Mouse (Mus musculus) left cerebral cortex, postnatal 4 days (tissue): ENCODE results near the gene Cdh24. TPM values are rescaled to one million over a fixed set of nuclear protein-coding genes. Genes with fewer than 3 reads are reported as not detected.
A peak's percentile ranks its signal among the peaks of the same experiment; 100 is the strongest.
"Not testable (repeated sequence)": the region's sequence is repeated elsewhere in the genome, so short reads cannot be mapped to it uniquely, and the experiment has no call there.

Experiments used
- DNase-seq: peaks from one replicate; pipeline ENCODE4 v3.0.0-alpha.2; 2022
- intact Hi-C: fragments of 180-260 bp; cut with DNase I; formaldehyde crosslinking; loops from one replicate; pipeline ENCODE4 v1.15.1; 2025
- total RNA-seq, 2 experiments: library from RNA; stranded (reverse); gene quantifications; 2 replicates each; pipeline ENCODE4 v1.2.3; 2021

Gene Cdh24
- total RNA-seq, 2 experiments from 2014 or later: 17.2 to 20.7 TPM

DNA sequence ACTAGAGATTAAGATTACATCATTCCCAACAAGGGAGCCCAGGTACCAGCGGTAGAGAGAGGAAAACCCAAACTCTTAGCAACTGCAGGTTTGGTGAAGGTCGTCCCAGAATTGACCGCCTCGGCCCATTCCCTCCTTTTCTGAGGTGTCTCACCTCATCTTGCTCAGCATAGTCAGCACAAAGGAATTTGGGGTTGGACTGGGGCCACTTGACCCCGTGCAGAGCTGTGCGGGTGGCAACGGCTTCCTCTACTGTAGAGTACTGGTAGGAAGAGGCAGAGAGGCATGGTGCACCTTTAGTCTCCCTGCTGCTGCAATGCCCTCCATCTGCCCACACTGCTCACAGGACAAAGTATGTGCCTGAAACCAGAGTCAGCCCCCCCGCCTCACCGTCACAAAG lies 3.1 kb upstream of the Cdh24 start:
- DNase-seq: no peak
- intact Hi-C loops: loop anchor here (5.0 to 10.0 kb wide), 4 partner anchors 77 to 582 kb away; partner anchors contain the start of gene Slc7a7

DNA sequence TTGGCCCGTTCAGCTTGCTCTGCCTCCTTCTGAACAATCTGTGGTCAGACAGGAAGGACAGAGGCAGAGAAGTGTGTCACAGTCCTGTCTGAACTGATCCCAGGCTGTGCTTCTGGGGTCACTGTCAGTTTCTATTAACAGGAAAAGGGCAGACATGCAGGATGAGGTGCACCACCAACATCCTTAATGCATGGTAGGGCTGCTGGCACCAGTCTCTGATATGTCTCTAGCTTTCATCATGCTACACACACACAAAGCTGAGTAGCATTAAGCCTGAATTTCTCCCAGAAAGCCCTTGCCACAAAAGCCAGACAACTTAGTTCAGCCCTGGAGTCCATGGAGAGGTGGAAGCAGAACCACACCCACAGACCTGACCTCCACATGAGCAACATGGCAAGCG lies 1.8 kb upstream of the Cdh24 start:
- DNase-seq: no peak
- intact Hi-C loops: loop anchor here (5.0 to 10.0 kb wide), 4 partner anchors 76 to 581 kb away; partner anchors contain the start of gene Slc7a7

DNA sequence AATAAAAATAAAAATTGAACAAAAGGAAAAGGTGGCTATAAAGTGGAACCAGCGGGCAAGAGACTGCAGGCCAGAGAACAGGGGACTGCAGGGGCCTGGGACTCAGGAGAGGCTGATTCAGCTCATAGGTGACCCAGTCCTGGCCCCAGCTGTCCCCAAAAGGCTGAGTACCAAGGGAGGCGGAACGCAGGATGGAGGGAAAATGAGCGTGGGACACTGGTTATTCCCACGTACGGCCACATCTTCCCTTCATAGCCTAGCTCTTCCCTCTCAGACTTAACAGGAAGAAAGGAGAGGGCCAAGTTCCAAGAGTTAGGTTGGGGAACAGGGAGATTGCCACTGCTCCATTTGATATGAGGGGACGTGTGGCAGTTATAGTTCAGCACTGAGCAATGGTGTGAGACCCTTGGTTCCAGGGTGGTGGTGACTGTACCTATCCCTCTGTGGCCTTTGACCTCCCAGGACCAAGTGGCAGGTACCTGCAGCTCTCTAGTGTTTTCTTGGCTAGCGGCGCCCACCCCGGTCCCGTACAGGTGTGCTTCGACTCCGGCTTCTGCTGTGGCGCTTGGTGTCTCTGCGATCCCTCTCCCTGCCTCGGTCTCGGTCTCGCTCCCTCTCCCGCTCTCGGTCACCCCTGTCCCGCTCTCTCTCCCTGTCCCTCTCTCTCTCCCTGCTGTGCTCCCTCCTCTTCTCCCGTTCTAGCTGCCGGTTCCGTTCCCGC lies 1.2 kb upstream of the Cdh24 start:
- intact Hi-C loops: loop anchor here (5.0 to 10.0 kb wide), 4 partner anchors 75 to 580 kb away; partner anchors contain the start of gene Slc7a7
- DNase-seq: no peak

DNA sequence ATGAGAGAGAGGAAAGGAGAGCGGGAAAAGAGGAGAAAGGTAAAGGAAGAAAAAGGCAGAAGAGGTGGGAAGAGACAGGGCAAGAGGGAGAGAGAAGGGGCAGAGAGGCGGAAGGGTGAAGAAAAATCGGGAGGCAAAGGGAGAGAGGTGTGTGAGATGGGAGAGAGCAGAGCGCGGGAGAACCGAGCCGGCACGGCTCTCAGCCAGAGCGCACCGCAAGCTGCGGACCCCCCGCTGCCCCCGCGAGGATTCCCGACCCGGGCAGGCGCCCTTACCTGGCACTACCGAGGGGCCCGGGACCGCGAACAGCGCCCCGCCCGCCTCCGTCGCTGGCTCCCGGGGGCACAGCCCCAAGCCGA lies 239 bp downstream of the Cdh24 start, which contains the start of gene Gm17606:
Gm17606 (plus strand) TSS at position 7 of the 359 bp plus-strand sequence.
- no peak for DNase-seq
- intact Hi-C loops: loop anchor here (5.0 to 10.0 kb wide), 4 partner anchors 74 to 579 kb away; partner anchors contain the start of gene Slc7a7

DNA sequence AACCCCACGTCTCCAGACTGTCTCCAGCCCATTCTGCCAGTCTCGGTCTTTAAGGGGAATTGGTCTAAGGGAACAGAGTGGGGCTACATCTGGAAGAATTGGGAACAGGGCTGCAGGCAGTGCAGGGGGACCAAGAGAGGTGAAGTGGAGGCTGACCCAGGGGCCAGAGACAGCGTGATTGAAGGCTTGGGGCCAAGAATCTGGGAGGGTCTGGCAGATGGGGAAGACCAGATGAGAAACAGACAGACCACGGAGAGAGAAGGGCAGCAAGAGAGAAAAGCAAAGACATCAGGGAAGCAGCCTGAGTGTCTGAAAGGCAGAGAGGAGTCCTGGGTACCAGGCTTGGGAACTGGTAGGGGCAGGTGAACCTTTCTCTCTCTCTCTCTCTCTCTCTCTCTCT lies 1.0 kb downstream of the Cdh24 start:
- intact Hi-C loops: loop anchor here (5.0 to 10.0 kb wide), 4 partner anchors 73 to 578 kb away; partner anchors contain the start of gene Slc7a7
- peak; percentile 42 for DNase-seq

DNA sequence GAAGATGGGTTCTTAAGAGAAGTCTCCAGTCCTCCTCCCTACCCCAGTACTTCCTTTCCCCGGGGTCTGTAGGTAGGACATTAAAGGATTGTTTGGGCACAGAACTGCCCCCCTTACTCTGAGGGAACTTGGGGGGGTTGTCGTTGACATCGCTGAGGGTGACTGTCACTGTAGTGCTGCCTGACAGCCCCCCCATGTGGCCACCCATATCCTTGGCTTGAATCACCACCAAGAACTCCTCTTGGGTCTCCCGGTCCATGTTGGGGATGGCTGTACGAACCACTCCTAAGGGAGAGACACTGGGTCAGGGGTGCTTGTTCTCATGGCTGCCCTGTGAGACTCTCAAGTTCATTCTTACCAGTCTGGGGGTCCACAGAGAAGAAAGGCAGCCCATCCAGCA lies 3.0 kb downstream of the Cdh24 start:
- intact Hi-C loops: no loop called here
- no peak for DNase-seq

DNA sequence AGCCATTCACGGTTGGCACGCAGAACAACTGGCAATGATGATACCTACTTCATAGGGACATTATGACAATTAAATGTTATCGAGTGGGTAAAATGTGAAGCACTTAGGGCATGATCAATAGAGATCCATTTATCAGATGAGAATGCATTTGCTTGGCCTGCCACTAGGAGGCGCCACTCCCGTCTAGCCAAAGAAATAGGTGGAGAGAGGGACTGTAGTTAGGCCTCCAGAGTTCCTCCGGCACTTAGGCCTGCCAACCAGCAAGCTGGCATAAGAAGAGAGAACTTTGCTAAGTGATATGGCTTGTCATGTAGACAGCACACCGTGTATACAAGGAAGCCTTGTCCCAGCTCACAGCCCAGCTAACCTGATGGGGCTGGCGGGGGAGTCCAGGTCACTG lies 4.2 kb downstream of the Cdh24 start:
- intact Hi-C loops: no loop called here

DNA sequence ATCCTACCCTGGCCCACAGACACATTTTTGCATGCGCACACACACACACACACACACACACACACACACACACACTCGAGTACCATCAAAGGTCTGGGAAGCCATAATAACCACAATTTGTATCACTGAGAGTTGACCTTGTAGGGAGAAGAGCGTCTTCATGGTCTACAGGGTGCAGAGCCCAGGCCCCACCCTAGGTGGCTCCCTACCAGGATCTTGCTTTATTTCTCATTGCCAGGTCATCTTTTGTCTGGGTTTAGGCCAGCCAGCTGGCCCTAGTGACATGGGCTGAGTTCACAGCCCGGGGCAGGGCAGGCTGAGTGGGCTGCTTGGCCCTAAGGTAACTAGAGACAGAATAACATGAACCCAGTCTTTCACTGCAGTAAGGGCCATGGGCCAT lies 7.0 kb downstream of the Cdh24 start:
- DNase-seq: no peak
- intact Hi-C loops: no loop called here

More for the DNA sequence above, 4.2 kb downstream of the Cdh24 start:
- DNase-seq: peak; percentile 62

DNA sequence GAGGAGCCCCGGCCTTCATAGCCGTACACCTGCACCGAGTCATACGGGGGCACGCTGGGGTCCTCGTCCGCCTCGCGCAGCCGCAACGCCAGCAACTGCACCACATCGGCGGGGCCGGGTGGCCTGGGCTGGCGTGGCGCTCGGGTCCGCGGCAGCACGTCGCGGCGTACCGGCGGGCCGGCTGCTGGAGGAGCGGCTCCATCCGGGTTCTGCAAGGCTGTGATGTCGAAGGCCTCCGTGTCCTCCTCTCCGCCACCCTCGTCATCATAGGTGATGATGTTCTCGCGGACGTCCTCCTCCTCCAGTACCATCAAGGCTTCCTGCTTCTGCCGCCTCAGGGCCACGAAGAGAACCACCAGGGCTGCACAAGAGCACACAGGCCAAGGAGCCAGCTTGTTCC lies 8.9 kb downstream of the Cdh24 start:
- DNase-seq: no peak
- intact Hi-C loops: no loop called here

DNA sequence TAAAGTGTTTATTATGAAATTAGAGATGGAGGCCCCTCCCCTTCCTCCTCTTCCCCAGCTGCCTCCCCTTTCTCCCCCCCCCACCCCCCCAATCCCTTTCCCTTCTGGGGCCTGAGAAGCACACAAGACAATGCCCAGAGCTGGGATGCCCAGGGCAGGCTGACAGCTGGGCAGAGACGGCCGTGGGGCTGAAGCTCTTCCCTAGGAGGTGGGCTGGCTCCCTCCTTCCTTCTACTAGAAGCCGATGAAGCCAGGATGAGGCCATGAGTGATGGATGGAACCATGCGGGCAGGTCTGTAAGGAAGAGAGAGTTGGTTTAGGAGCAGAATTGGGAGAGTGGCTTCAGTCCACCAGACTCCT lies 9.9 kb downstream of the Cdh24 start:
- intact Hi-C loops: no loop called here
- no peak for DNase-seq

DNA sequence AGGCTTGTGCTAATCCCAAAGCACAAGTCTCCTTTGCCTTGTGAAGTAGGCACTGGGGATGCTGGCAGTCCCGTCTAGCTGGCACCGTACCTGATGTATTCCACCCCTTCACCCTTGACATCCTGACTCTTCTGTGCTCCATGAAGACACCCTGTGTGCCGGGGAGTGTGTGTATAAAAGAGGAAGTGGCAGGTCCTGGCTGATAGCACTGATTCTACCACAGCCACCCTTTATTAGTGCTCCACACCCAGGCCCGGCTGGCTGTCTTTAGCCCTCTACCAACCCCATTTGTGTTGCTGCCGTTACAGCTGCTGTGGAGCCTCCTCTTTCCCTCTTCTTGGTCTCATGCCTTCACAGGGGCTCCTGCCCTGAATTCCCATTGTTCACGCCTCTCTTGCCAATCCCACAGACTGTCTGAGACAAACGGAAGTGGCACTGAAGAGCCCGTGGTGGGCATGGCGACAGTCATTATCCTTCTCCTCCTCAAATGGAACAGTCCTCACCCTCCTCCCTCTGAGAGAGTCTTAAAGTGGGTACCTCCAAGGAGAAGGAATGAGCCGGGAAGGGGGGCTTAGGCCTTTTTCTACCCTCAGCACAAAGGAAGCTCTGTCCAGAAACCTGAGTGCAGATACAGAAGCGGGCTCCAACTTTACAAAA lies 10.5 kb downstream of the Cdh24 start:
- DNase-seq: no peak

DNA sequence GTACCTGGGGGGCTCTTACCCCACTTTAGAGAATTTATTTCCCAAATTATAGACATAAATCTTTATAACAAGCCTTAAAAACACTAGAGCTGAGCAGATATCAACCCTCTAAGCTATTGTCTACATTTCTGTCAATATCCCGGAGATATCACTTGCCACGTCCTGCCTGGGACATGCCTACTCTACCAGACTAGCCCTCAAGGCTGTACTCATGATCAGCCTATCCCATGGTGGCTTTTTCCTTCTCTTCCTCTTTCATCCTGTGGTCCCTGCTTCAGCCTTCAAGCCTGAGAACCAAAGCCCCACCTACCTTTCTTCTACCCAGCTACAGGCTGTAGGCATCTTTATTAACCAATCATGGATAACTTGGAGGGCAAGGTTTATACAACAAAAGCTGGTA lies 11.4 kb downstream of the Cdh24 start:
- intact Hi-C loops: no loop called here

More for the DNA sequence above, 10.5 kb downstream of the Cdh24 start:
- intact Hi-C loops: no loop called here

DNA sequence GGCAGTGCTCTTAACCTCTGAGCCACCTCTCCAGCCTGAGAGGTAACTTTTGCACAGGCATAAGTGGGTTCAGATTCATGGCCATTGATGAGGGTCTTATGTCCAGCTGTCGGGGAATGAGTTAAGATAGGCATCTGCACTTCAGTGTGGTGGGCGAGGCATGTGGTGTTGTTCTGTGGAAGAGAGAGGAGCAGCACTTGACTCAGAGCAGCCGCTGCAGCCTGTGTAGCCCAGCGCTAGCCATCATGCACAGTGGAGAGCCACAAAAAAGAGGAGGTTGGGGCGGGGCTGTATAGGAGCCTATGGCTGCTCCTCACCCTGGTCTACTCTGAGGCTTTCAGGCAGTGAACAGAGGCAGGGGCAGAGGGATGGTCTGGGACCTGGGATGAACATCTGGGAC lies 13.1 kb downstream of the Cdh24 start:
- intact Hi-C loops: no loop called here
- DNase-seq: no peak

More for the DNA sequence above, 11.4 kb downstream of the Cdh24 start:
- DNase-seq: no peak

DNA sequence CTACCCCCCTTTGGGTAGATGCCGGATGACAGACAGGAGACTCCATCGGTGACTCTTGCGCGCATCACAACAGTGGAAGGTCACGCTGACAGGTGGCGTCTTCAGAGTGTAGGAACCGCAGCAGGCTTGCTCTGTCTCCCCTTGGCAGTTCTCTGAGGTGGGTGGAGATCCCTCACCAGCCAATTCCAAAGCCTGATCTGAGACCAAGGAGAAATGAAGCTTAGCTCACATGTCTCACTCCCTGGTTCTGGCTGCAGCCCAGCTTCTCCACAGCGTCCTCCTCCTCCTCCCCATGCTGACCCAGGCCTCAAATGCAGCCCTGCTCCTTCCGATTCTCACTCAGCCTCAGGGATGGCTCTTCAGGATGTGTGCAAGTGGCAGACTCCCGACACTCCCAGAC lies 16.2 kb downstream of the Cdh24 start:
- intact Hi-C loops: no loop called here
- DNase-seq: no peak

DNA sequence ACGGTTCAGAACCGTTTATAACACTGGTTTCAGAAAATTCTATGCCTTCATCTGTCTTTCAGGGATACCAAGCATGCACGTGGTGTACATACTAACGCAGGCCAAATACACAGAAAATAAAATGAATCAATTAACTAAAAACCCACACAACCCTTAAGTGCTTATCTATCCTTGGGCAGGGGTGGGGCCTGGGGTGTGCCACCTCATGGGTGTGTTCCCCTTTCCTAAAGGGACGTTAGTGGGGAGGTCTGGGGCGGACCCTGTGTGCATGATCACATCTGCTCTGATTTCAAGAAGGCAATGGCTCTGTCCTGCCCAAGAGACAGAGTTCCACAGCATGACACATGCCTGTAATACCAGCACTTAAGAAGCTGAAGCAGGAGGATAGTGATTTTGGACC lies 17.8 kb downstream of the Cdh24 start:
- no peak for DNase-seq
- intact Hi-C loops: no loop called here

DNA sequence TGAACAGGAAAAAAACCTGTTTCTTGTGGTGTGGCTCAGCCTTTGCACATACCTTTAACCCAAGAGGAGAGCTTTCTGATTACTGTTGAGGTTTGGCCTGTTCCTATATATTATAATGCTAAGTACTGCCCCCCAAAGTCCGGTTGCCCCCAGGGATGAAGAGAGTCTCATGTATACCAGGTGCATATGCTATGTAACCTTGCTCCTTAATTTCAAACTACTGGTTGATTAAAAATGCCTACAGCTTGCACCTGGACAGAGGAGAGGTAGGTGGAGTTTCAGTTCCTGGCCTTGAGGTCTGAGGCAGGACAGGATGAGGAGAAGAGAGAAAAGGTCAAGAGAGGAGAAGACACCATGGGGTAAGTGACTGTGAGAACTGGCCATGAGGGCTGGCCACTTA lies 20.0 kb downstream of the Cdh24 start, which contains the start of gene Psmb11:
Psmb11 (plus strand) TSS at position 301 of the 400 bp plus-strand sequence.
- DNase-seq: no peak
- intact Hi-C loops: no loop called here

DNA sequence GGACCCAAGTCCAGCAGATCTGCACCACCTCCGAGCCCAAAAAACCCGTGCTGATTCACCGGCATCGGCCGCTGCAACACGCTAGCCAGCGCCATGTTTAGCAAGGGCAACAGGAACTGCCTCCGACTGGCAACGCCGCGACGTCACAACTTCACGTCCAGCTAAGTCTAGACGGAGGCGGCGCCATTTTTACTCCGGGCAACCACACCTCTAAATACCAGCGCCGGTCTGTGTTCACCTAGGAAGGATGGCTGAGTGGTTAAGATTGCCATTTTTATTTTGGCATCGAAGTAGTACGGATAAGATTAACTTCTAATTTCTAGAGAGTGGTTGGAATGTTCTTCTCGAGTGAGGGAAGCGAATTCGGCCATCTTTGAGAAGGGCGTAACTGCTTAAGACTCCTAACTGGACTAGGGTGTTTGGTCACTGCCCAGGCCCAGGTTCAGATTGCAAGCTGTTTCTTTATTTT lies 23.2 kb downstream of the Cdh24 start, which contains the start of gene Psmb5:
Psmb5 (minus strand) TSS at position 126 of the 469 bp plus-strand sequence.
- intact Hi-C loops: no loop called here

DNA sequence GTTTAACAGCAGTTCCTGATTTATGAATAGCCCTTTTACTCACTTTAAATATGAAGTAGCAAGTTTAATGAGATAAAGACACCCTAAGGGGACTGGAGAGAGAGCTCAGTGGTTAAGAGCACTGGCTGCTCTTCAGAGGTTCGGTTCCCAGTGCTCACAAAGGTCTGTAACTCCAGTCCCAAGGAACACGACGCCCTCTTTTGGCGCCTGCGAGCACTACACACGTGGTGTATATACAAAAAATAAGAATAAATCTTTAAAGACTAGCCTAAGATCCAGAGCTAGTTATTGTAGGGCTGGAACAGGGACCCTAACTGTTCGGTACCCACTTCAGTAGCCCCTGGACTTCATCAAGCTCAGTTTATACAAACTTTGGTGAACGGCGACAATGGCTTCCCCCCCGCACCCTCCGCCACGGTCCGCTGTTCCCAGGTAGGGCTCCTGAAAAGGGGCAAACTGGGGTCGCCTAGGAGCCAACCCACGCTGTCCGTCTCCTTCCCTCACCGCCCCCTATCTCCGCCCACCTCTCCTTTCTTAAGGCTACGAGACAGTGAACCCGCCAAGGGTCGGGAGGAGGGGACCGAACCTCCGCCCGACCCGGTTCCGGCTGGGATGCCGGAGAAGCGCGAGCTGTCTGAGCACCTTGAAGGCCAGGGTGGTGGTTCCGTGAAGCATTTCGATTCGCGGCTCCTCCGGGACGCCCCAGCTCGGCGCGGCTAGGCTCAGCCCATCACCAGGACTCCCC lies 23.8 kb downstream of the Cdh24 start:
- intact Hi-C loops: no loop called here
- no peak for DNase-seq

More for the DNA sequence above, 23.2 kb downstream of the Cdh24 start, which contains the start of gene Psmb5:
- peak; percentile 90 for DNase-seq

DNA sequence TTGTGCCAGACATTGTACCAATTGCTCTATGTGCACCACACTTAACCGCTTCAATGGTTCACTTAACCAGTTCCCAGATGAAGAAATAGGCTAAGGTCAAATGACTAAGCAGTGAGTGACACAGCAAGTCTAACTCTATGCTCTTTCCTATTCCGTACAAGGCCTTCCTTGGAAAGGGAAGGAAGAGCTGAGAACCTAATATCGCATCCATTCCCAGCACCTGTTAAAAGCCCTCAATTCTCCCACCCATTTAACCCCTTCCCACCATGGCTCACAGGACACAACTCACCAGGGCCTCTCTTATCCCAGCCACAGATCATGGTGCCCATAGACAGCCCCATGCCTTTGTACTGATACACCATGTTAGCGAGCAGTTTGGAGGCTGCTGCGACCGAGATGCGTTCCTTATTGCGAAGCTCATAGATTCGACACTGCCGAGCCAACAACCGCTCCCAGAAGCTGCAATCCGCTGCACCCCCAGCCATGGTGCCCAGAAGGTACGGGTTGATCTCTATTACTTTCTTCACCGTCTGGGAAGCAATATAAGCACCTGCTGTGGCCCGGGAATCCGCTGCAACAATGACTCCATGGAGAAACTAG lies 24.8 kb downstream of the Cdh24 start:
- DNase-seq: no peak
- intact Hi-C loops: no loop called here

DNA sequence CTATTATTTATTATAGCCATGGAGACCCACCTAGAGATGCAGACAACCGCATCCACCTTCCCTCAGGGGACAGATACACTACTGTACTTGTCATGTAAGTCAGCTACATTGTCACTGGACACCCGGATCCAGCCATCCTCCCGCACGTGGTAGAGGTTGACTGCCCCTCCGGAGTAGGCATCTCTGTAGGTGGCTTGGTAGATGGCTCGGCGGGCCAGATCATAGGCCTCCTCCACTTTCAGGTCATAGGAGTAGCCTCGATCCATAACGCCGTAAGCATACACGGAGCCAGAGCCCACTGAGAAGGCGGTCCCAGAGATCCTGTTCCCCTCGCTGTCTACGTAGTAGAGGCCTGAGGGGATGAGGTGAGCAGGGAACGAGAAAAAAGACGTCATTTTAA lies 27.0 kb downstream of the Cdh24 start:
- intact Hi-C loops, DNase-seq: not testable (repeated sequence)

DNA sequence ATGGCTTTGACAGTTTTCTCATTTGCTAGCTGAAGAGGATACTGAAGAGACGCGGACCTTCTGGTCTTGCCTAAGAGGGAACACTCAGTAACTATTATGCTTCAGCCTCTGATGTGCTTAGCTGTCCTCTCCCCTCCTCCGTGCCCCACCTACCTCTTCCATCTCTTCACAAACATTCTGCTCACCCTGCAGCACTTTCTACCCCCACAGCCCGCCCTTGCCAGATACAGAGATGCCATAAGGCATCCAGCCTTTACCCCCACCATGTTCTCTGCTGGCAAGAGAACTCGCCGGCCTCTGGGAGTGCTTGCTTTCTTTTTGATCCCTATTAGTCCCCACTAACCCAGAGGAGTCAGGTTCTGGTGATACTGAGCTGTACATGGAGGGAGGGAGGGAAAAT lies 30.5 kb downstream of the Cdh24 start:
- intact Hi-C loops: no loop called here
- DNase-seq: no peak
